ENCODE assay signal across 9 mouse cellular contexts in genomic region chr14:74945266-74946215, GRCm38 (mm10). TPM values are rescaled to one million over a fixed set of nuclear protein-coding genes. Genes with fewer than 3 reads are reported as not detected.
A peak's percentile ranks its signal among the peaks of the same experiment; 100 is the strongest.
DNase-seq lines count a peak whose midpoint lies in the region; ATAC-seq lines count a peak whose summit lies in the region.
"Had no signal": no experiment of that assay in that cellular context is flagged by ENCODE, and none has a peak within 500 bp of the region (broad histone marks: within the 10 kb centered on the region; RNA-seq: fewer than 3 reads in every experiment).

No protein-coding gene starts in this region.

- intact Hi-C loops in heart, postnatal 25 days (cut with DNase I): loop anchor here (2.0 to 5.0 kb wide), 5 partner anchors 31 to 93 kb away; no protein-coding TSS in a partner anchor
- intact Hi-C loops in left cerebral cortex, postnatal 14 days (cut with DNase I): loop anchor here (5.0 kb wide), 2 partner anchors 33 to 93 kb away; no protein-coding TSS in a partner anchor

- peak overlapping the region; percentile 91; the same call in 1 of the 2 replicates for H3K9ac ChIP-seq in hindbrain, embryonic 13.5 days
- no peak overlapping the region for H3K9ac ChIP-seq in midbrain, embryonic 12.5 days (replicated peaks)

- no peaks in the 10 kb centered on the region for H3K9me3 ChIP-seq in heart, embryonic 10.5 days
- H3K9me3 ChIP-seq in hindbrain, embryonic 13.5 days: no peaks in the 10 kb centered on the region
- no peaks in the 10 kb centered on the region for H3K9me3 ChIP-seq in midbrain, embryonic 12.5 days

- peaks cover 39% of the 10 kb centered on the region for H3K4me1 ChIP-seq in heart, embryonic 10.5 days
- peaks cover 30% of the 10 kb centered on the region for H3K4me1 ChIP-seq in hindbrain, embryonic 13.5 days (replicated peaks)
- peaks cover 12% of the 10 kb centered on the region for H3K4me1 ChIP-seq in midbrain, embryonic 12.5 days

- whole genome bisulfite sequencing in heart, embryonic 10.5 days: 72% methylated on average over 11 of the region's 11 CpGs
- 84% methylated on average over 11 of the region's 11 CpGs for WGBS in hindbrain, embryonic 13.5 days
- 89% methylated on average over 11 of the region's 11 CpGs for WGBS in midbrain, embryonic 12.5 days

- no peak for DNase-seq in heart, embryonic 10.5 days (ENCODE audit: low spot score)
- DNase-seq in heart, postnatal 25 days (ENCODE audit: low spot score): no peak
- peak; percentile 38 for DNase-seq in Muller cell, postnatal 12 days (ENCODE audit: inconsistent ontology term)
- no peak for DNase-seq in left cerebral cortex, postnatal 14 days (ENCODE audit: low spot score in 2 of 2)
- no peak for DNase-seq in adrenal gland, postnatal 36 days

- H3K4me2 ChIP-seq in hindbrain, embryonic 13.5 days: peak overlapping the region; percentile 85
- peak overlapping the region; percentile 65 for H3K4me2 ChIP-seq in midbrain, embryonic 12.5 days (replicated peaks)

- peak overlapping the region; percentile 85 for H3K4me3 ChIP-seq in heart, embryonic 10.5 days
- H3K4me3 ChIP-seq in hindbrain, embryonic 13.5 days: peak overlapping the region; percentile 89
- H3K4me3 ChIP-seq in midbrain, embryonic 12.5 days: peak overlapping the region; percentile 78

- H3K36me3 ChIP-seq in heart, embryonic 10.5 days: 0 out of 2 replicates have a peak, but pooled peaks cover 4% of the 10 kb centered on the region
- H3K36me3 ChIP-seq in hindbrain, embryonic 13.5 days: no peaks in the 10 kb centered on the region
- H3K36me3 ChIP-seq in midbrain, embryonic 12.5 days: no peaks in the 10 kb centered on the region
- H3K36me3 ChIP-seq: G1E had no signal

- no peak for ATAC-seq in hindbrain, embryonic 13.5 days (ENCODE audit: low FRiP score)
- ATAC-seq in midbrain, embryonic 12.5 days (ENCODE audit: low FRiP score, low read depth): no peak
- no peak for ATAC-seq in megakaryocyte-erythroid progenitor cell, adult 5-6 weeks (replicated peaks; ENCODE audit: low FRiP score, low TSS enrichment, poor library complexity, severe bottlenecking)

- H3K27ac ChIP-seq in heart, embryonic 10.5 days: no peak overlapping the region; the same call in 1 of the 2 replicates
- no peak overlapping the region for H3K27ac ChIP-seq in hindbrain, embryonic 13.5 days
- no peak overlapping the region for H3K27ac ChIP-seq in midbrain, embryonic 12.5 days (replicated peaks)

- H3K27me3 ChIP-seq in heart, embryonic 10.5 days (ENCODE audit: insufficient read depth, poor library complexity, severe bottlenecking): no peaks in the 10 kb centered on the region
- H3K27me3 ChIP-seq in hindbrain, embryonic 13.5 days: no peaks in the 10 kb centered on the region
- H3K27me3 ChIP-seq in midbrain, embryonic 12.5 days: no peaks in the 10 kb centered on the region

RNA-seq across cellular contexts. Expression of gene Lrch1, which starts 2.1 kb away (rescaled TPM):
- 10.1 and 14.4 TPM in 2 replicates for polyA plus RNA-seq in heart, embryonic 10.5 days (2016; fragmentation: Nextera tagmentation; extraction: Ambion mirVana)
- total RNA-seq in heart, postnatal 25 days (2021): 10 to 100 TPM; 16.8 to 17.9 TPM
- polyA plus RNA-seq in hindbrain, embryonic 13.5 days (2015; fragmentation: Nextera tagmentation; extraction: Ambion mirVana): 13.1 and 13.2 TPM in 2 replicates
- 8.2 and 9.2 TPM in 2 replicates for polyA plus RNA-seq in midbrain, embryonic 12.5 days (2016; fragmentation: Nextera tagmentation; extraction: Ambion mirVana)
- total RNA-seq in megakaryocyte-erythroid progenitor cell, adult 5-6 weeks (2014; fragmentation: Nextera tagmentation): 10.4 and 12.3 TPM in 2 replicates
- 8.2 and 17.3 TPM in 2 replicates for total RNA-seq in megakaryocyte-erythroid progenitor cell, adult 5-6 weeks (2017)
- total RNA-seq in left cerebral cortex, postnatal 14 days (2021): 10 to 100 TPM; 20.7 to 25.4 TPM
- 10 to 100 TPM; 12.4 to 13.7 TPM for total RNA-seq in adrenal gland, postnatal 36 days (2021)
- polyA plus RNA-seq: G1E had no signal
